Mouse (Mus musculus): ENCODE data around the gene Synpr. TPM values are rescaled to one million over a fixed set of nuclear protein-coding genes. Genes with fewer than 3 reads are reported as not detected.

Gene Synpr
- polyA plus RNA-seq, 1 experiment, result 88.4 TPM

DNA sequence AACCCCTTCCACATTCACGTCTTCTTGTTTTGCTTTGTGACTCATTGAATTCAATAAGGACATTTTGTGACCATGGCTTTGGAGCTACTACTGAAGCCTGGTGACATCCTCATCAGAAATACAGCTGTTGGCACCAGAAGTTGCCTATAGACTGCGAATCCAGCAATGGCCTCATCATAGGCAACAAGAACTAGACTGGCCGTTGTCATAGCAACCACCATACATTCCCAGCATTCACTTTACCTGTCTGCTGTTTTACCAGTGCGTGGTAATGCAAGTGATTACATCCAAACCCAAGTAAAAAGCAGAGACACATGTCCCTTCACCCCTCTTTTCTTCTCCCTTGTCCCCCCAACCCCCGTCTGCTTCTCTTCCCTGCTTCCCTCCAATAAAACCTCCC is 105.4 kb downstream of the Synpr start:
- H3K27ac ChIP-seq (ENCODE audit: insufficient read depth, low read length), result no peak overlapping the region
- TF ChIP-seq CTCF (IDR thresholded peaks at IDR 0.05; ENCODE audit: extremely low read depth, insufficient read depth, low read length), result no peak
- no peak for TF ChIP-seq POLR2A (IDR thresholded peaks at IDR 0.05; ENCODE audit: extremely low read depth, insufficient read depth, low read length)
- H3K4me3 ChIP-seq (ENCODE audit: insufficient read depth, low read length), result no peak overlapping the region
- H3K4me1 ChIP-seq (ENCODE audit: control insufficient read depth, insufficient read depth, low read length), result no peaks in the 10 kb centered on the region

DNA sequence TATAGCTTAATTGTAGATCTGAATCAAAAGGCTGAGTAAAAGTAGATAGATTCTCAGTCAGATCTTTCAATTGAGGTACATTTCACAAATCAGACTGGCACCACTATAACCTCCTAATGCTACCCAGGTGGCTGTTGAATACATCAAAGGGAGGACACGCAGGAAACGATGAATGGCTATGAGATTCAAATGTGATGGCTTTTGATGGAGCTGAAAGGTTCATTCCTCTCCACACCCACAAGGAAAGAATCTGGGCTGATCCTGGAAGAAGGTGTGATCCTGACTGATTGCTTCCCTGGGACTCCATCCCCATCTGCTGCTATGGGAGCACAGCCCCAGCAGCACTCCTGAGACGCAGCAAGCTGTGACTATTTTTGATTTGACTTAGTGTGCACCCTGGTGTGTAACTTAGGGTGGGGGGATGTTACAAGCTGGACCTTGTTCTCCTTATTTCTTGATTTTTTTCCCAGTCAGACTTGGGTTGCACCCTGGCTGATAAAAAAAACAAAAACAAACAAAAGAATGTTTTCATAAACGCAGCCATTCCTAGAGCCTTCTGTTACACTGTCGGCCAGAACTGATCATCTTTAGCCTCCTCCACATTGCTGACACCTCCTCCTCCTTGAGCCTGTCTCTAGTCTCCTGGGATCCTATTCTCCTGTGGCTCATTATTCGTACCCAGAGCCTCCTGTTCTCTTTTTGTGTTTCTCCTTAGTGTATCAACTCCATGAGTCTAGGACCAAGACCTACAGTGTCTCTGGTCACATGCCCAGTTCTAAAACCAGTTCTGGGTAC is 114.8 kb downstream of the Synpr start:
- TF ChIP-seq POLR2A (IDR thresholded peaks at IDR 0.05; ENCODE audit: extremely low read depth, insufficient read depth, low read length) (no peak), CTCF (IDR thresholded peaks at IDR 0.05; ENCODE audit: extremely low read depth, insufficient read depth, low read length) (no peak)

DNA sequence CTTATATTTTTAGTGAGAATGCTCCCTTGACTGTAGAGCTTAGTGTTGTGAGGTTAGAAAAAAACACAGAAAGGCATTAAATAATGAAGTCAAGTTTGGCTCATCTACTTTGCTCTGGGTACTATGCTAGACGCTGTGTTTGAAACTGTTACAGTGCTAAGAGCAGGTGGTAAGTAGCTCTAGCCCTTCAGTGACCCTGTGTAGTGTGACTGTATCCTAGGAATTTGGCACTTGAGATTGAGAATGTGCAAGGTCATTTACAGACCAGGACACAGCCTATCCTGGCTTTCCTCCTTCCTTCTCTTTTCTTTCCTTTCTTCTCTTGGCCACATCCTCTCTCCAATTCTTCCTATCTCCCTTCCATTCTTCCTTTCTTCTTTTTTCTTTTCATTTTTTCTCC is 127.1 kb downstream of the Synpr start:
- no peak for TF ChIP-seq POLR2A (IDR thresholded peaks at IDR 0.05; ENCODE audit: extremely low read depth, insufficient read depth, low read length)
- no peak for TF ChIP-seq CTCF (IDR thresholded peaks at IDR 0.05; ENCODE audit: extremely low read depth, insufficient read depth, low read length)
- no peak overlapping the region for H3K4me3 ChIP-seq (ENCODE audit: insufficient read depth, low read length)
- H3K27ac ChIP-seq (ENCODE audit: insufficient read depth, low read length), result no peak overlapping the region
- no peaks in the 10 kb centered on the region for H3K4me1 ChIP-seq (ENCODE audit: control insufficient read depth, insufficient read depth, low read length)

More for the DNA sequence above, 114.8 kb downstream of the Synpr start:
- H3K4me1 ChIP-seq (ENCODE audit: control insufficient read depth, insufficient read depth, low read length), result peaks cover 2% of the 10 kb centered on the region; the same call in 1 of the 2 replicates
- H3K27ac ChIP-seq (ENCODE audit: insufficient read depth, low read length), result no peak overlapping the region
- no peak overlapping the region for H3K4me3 ChIP-seq (ENCODE audit: insufficient read depth, low read length)

GRCm38 (mm10) chr14:13440723-13441122 is 156.1 kb downstream of the Synpr start:
- Histone ChIP-seq H3K4me3 (ENCODE audit: insufficient read depth, low read length) (no peak overlapping the region), H3K27ac (ENCODE audit: insufficient read depth, low read length) (no peak overlapping the region), H3K4me1 (ENCODE audit: control insufficient read depth, insufficient read depth, low read length) (no peaks in the 10 kb centered on the region)
- TF ChIP-seq CTCF (IDR thresholded peaks at IDR 0.05; ENCODE audit: extremely low read depth, insufficient read depth, low read length) (no peak), POLR2A (IDR thresholded peaks at IDR 0.05; ENCODE audit: extremely low read depth, insufficient read depth, low read length) (no peak)

GRCm38 (mm10) chr14:13444908-13445307 is 160.3 kb downstream of the Synpr start:
- TF ChIP-seq CTCF (IDR thresholded peaks at IDR 0.05; ENCODE audit: extremely low read depth, insufficient read depth, low read length) (no peak), POLR2A (IDR thresholded peaks at IDR 0.05; ENCODE audit: extremely low read depth, insufficient read depth, low read length) (no peak)
- Histone ChIP-seq H3K4me1 (ENCODE audit: control insufficient read depth, insufficient read depth, low read length) (no peaks in the 10 kb centered on the region), H3K27ac (ENCODE audit: insufficient read depth, low read length) (no peak overlapping the region), H3K4me3 (ENCODE audit: insufficient read depth, low read length) (no peak overlapping the region)

- Histone ChIP-seq H3K4me3 (ENCODE audit: insufficient read depth, low read length) (peak overlapping the region; percentile 11; the same call in 1 of the 2 replicates), H3K27ac (ENCODE audit: insufficient read depth, low read length) (no peak overlapping the region), H3K4me1 (ENCODE audit: control insufficient read depth, insufficient read depth, low read length) (peaks cover 2% of the 10 kb centered on the region; the same call in 1 of the 2 replicates)
- TF ChIP-seq POLR2A (IDR thresholded peaks at IDR 0.05; ENCODE audit: extremely low read depth, insufficient read depth, low read length) (no peak), CTCF (IDR thresholded peaks at IDR 0.05; ENCODE audit: extremely low read depth, insufficient read depth, low read length) (no peak)
These were observed 169.1 kb downstream of the Synpr start for GRCm38 (mm10) chr14:13453461-13454204.

DNA sequence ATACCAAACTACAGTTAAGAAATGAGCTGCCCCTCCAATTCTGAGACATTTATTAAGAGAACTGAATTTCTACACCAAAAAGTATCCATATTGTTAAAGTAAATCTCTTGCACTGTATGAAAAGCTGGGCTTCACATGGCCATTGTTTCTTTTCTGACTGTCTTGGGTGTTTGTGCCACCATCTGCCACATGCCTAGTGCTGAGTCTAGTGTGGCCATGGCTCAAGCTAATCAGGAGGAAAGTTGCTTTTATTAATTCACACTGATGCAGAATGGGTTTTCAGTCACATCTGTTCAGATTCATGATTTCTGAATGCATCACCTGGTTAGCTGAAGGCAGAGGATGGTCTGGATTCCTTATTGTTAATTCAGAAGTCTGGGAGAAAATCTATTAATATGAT is 170.4 kb downstream of the Synpr start:
- peaks cover 2% of the 10 kb centered on the region; the same call in 1 of the 2 replicates for H3K4me1 ChIP-seq (ENCODE audit: control insufficient read depth, insufficient read depth, low read length)
- peak overlapping the region; percentile 11; the same call in 1 of the 2 replicates for H3K4me3 ChIP-seq (ENCODE audit: insufficient read depth, low read length)
- TF ChIP-seq POLR2A (IDR thresholded peaks at IDR 0.05; ENCODE audit: extremely low read depth, insufficient read depth, low read length) (no peak), CTCF (IDR thresholded peaks at IDR 0.05; ENCODE audit: extremely low read depth, insufficient read depth, low read length) (no peak)
- H3K27ac ChIP-seq (ENCODE audit: insufficient read depth, low read length), result no peak overlapping the region

DNA sequence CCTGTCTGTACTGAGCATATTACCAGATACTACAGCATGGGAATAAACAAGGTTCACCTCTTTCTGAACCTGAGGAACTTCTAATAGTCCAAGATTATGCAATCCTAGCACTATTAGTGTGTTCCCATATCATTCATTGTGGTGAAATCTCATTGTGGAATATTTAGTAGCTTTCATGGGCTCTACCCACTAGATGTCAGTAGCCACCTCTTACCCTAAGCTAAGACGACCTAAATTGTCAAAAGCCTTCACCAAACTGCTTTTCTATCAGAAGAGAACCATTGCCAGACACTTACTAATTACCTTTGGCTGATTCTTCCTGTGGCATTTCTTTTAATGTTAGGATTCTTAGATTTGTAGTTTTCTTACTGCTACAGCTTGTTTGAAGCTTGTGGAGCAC is 174.8 kb downstream of the Synpr start:
- no peaks in the 10 kb centered on the region for H3K4me1 ChIP-seq (ENCODE audit: control insufficient read depth, insufficient read depth, low read length)
- H3K27ac ChIP-seq (ENCODE audit: insufficient read depth, low read length), result no peak overlapping the region
- no peak overlapping the region for H3K4me3 ChIP-seq (ENCODE audit: insufficient read depth, low read length)
- TF ChIP-seq POLR2A (IDR thresholded peaks at IDR 0.05; ENCODE audit: extremely low read depth, insufficient read depth, low read length), result no peak
- peak; percentile 22; the same call in 1 of the 2 replicates for TF ChIP-seq CTCF (IDR thresholded peaks at IDR 0.05; ENCODE audit: extremely low read depth, insufficient read depth, low read length)

GRCm38 (mm10) chr14:13469211-13469610 is 184.6 kb downstream of the Synpr start:
- TF ChIP-seq CTCF (IDR thresholded peaks at IDR 0.05; ENCODE audit: extremely low read depth, insufficient read depth, low read length), result no peak
- no peak for TF ChIP-seq POLR2A (IDR thresholded peaks at IDR 0.05; ENCODE audit: extremely low read depth, insufficient read depth, low read length)
- Histone ChIP-seq H3K4me3 (ENCODE audit: insufficient read depth, low read length) (no peak overlapping the region), H3K4me1 (ENCODE audit: control insufficient read depth, insufficient read depth, low read length) (no peaks in the 10 kb centered on the region), H3K27ac (ENCODE audit: insufficient read depth, low read length) (no peak overlapping the region)

Data from cortical plate, adult 2 months (tissue).